Mouse (Mus musculus): ENCODE measurements around the gene Nsa2. TPM values are rescaled to one million over a fixed set of nuclear protein-coding genes. Genes with fewer than 3 reads are reported as not detected.

The Nsa2 gene
- polyA plus RNA-seq (2015; fragmentation: Nextera tagmentation; extraction: Ambion mirVana) = 56.3 and 59.9 TPM in 2 replicates

DNA sequence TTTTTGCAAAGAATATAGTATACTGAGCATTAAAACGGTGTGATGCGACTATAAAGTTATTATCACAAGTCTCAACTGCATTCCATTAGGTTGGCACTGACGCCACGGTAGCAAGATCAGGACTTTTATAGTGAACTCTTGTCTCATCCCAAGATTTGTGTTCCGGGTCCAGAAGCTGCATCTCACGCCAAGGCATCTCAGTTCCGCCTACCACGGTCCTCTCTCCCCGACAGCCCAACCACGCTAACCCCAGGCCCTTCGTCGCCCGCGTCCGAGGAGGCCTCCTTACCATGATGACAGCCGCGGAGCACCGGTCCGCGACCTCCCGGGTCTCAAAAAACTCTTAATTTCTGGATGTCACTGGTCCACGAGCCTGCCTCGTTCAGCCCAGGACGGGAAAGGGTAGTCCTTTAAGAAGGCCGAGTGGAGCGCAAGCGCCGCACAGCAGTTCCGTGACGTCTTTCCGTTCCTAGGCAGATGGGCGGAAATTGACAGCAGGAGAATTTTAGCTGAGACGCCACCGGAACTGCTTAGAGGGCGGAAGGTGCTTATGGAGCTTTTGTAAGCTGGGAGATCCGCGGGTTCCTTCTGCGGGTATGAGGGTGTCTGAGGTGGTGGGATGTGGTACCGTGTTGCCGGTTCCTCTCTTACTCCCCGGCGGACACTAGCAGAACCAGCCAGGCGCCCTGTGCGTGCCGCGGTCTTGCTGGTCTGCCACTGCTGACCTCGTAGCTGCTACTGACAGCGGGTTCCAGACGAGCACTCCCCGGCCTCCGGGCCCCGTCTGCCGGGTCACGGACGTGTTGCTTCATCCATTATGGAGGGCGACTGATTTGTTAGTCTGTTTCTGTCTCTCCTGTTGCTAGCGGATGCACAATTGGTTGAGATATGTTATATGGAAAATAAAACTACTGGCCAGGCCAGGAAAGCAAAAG lies at the start of gene Nsa2, which contains the start of gene Gfm2:
Nsa2 (minus strand) TSS at position 472 of the 935 bp plus-strand sequence.
Gfm2 (plus strand) TSS at position 472 of the 935 bp plus-strand sequence.
- ATAC-seq (ENCODE audit: insufficient read depth, low FRiP score, low read depth) = peak; percentile 95
- Histone ChIP-seq H3K36me3 (peaks cover 7% of the 10 kb centered on the region; the same call in 1 of the 2 replicates), H3K9me3 (no peaks in the 10 kb centered on the region), H3K4me1 (peaks cover 6% of the 10 kb centered on the region; the same call in 1 of the 2 replicates), H3K27me3 (replicated peaks) (no peaks in the 10 kb centered on the region), H3K9ac (peak within 1 kb of the TSS; percentile 64), H3K4me3 (replicated peaks) (peak within 1 kb of the TSS; percentile 66), H3K27ac (peak within 1 kb of the TSS; percentile 77), H3K4me2 (peak within 1 kb of the TSS; percentile 55)
- under 1% methylated on average over 57 of the region's 57 CpGs for WGBS

DNA sequence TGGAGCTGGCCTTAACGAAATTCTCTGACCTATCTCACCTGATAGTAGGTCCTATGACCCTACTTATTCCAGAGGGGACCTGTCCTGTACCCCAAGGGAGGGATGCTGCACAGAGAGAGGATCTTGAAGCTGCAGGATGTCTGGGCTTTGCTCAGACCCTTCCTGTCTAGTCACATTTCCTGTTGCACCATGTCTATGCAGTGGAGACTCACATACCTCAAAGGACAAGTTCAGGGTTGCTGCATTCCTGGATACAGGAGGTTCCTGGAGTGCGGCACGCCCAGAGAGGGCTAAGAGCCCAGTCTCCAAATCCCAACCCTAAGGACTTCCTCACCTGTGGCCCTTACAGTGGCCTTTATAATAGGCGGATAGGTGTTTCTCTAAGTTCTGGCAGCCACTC lies 48.6 kb upstream of the Nsa2 start:
- 75% methylated on average over 4 of the region's 4 CpGs for WGBS

DNA sequence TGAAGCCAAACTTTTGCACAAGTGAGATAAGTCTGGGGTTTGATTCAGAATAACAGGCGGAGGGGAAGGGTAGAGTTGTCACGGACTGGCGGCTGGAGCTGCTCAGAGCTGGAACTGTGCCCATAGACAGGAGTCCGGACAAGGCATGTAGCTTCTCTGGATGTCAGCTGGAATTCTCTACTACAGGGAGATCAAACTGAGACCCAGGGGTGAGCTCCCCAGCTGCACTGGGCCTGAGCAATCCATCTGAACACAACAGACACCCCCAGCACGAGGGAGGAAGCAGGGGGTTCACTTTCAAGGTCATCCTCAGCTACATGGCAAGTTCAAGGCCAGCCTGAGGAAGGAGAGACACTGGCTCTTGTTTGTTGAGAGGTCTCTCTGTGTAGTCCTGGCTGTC lies 46.9 kb upstream of the Nsa2 start:
- H3K4me1 ChIP-seq = 0 out of 2 replicates have a peak, but pooled peaks cover 5% of the 10 kb centered on the region
- no peaks in the 10 kb centered on the region for H3K27me3 ChIP-seq (replicated peaks)
- H3K9me3 ChIP-seq = no peaks in the 10 kb centered on the region
- no peak overlapping the region for H3K4me3 ChIP-seq (replicated peaks)
- no peak overlapping the region for H3K9ac ChIP-seq
- no peak overlapping the region for H3K4me2 ChIP-seq
- WGBS = 38% methylated on average over 5 of the region's 5 CpGs
- no peak for ATAC-seq (ENCODE audit: insufficient read depth, low FRiP score, low read depth)
- H3K27ac ChIP-seq = no peak overlapping the region
- H3K36me3 ChIP-seq = no peaks in the 10 kb centered on the region; the same call in 1 of the 2 replicates

More for the DNA sequence above, 48.6 kb upstream of the Nsa2 start:
- ATAC-seq (ENCODE audit: insufficient read depth, low FRiP score, low read depth) = no peak
- H3K27me3 ChIP-seq (replicated peaks) = no peaks in the 10 kb centered on the region
- H3K36me3 ChIP-seq = no peaks in the 10 kb centered on the region; the same call in 1 of the 2 replicates
- no peak overlapping the region for H3K27ac ChIP-seq
- H3K4me3 ChIP-seq (replicated peaks) = no peak overlapping the region
- no peaks in the 10 kb centered on the region for H3K9me3 ChIP-seq
- 0 out of 2 replicates have a peak, but pooled peaks cover 5% of the 10 kb centered on the region for H3K4me1 ChIP-seq
- no peak overlapping the region for H3K4me2 ChIP-seq
- H3K9ac ChIP-seq = no peak overlapping the region

DNA sequence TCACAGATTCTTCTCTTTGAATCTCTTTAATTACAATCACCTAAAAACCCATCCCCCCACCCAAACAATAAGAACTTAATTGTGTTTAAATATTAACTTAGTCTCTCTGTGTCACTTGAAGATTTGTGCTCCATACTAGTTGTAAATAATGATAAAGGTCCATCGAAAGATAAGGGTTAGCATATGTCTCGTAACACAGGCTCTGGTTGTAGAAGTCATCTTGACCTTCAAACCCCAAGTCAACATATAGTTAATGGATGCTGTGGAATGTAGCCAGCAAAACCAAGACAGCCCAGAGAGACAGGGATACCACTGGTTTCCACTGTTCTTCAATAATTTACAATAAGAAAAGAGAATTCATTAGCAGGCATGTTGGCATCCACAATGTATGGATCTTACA lies 46.4 kb upstream of the Nsa2 start:
- ATAC-seq (ENCODE audit: insufficient read depth, low FRiP score, low read depth) = no peak
- Histone ChIP-seq H3K36me3 (no peaks in the 10 kb centered on the region; the same call in 1 of the 2 replicates), H3K27ac (no peak overlapping the region), H3K9ac (no peak overlapping the region), H3K4me2 (no peak overlapping the region), H3K4me3 (replicated peaks) (no peak overlapping the region), H3K27me3 (replicated peaks) (no peaks in the 10 kb centered on the region), H3K4me1 (0 out of 2 replicates have a peak, but pooled peaks cover 5% of the 10 kb centered on the region), H3K9me3 (no peaks in the 10 kb centered on the region)
- WGBS = 65% methylated on average over 2 of the region's 2 CpGs

DNA sequence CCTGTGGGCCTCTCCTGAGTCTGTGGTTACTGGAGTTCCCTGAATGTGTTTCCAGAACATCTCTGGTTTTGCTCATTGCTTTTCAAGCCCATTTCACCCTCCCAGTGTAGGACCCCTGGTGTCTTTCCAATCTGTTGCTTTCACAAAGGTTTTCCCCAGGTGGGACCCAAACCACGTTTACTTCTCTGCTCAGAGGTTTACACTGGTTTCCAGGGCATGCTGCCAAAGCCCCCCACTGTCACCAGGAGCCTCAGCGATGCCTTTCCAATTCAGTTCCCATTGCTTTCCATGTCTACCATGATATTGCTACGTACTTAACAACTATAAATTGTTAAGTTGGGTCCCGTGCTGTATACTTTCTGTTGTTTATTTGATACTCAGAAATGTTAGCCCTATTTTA lies 45.1 kb upstream of the Nsa2 start:
- H3K27me3 ChIP-seq (replicated peaks) = no peaks in the 10 kb centered on the region
- H3K36me3 ChIP-seq = peaks cover 8% of the 10 kb centered on the region; the same call in 1 of the 2 replicates
- H3K4me1 ChIP-seq = 0 out of 2 replicates have a peak, but pooled peaks cover 5% of the 10 kb centered on the region
- no peak overlapping the region for H3K4me3 ChIP-seq (replicated peaks)
- WGBS = 80% methylated on average over 4 of the region's 4 CpGs
- H3K4me2 ChIP-seq = no peak overlapping the region
- H3K27ac ChIP-seq = no peak overlapping the region
- ATAC-seq (ENCODE audit: insufficient read depth, low FRiP score, low read depth) = no peak
- H3K9me3 ChIP-seq = no peaks in the 10 kb centered on the region
- no peak overlapping the region for H3K9ac ChIP-seq

DNA sequence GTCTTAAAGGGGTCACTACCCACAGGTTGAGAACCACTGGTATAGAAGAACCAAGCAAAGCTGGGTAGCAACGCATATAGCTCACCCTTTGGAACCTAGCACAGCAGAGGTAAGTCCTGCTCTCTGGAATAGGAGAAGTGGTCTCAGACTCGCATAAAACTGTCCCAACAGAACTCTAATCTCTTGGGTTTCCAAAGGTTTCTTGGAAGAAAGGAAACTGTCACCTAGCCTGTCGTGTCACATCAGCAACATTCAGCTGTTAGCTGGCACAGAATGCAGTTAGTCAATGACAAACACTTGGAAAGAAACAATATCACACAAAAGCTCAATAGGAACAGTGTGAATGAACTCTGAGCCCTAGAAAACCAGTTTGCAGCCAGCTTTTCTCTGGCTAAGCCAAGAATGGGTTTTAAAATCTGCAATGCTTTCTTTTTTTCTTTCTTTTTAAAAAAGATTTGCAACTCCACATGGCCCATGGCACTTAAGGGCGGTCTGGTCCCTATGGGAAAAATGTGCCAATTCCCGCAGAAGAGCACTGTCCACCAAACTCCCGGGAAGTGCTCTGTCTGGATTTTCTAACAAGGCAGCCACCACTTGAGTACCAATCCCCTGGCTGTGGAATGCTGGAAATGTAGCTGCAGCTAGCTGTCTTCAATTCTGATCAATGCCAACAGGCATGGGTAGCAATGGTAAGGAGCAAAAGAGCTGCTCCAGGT lies 42.5 kb upstream of the Nsa2 start:
- Histone ChIP-seq H3K4me1 (0 out of 2 replicates have a peak, but pooled peaks cover 5% of the 10 kb centered on the region), H3K9me3 (no peaks in the 10 kb centered on the region), H3K27me3 (replicated peaks) (no peaks in the 10 kb centered on the region), H3K36me3 (peaks cover 25% of the 10 kb centered on the region), H3K4me2 (no peak overlapping the region), H3K9ac (no peak overlapping the region), H3K27ac (no peak overlapping the region), H3K4me3 (replicated peaks) (no peak overlapping the region)
- WGBS = 81% methylated on average over 6 of the region's 6 CpGs
- ATAC-seq (ENCODE audit: insufficient read depth, low FRiP score, low read depth) = no peak

DNA sequence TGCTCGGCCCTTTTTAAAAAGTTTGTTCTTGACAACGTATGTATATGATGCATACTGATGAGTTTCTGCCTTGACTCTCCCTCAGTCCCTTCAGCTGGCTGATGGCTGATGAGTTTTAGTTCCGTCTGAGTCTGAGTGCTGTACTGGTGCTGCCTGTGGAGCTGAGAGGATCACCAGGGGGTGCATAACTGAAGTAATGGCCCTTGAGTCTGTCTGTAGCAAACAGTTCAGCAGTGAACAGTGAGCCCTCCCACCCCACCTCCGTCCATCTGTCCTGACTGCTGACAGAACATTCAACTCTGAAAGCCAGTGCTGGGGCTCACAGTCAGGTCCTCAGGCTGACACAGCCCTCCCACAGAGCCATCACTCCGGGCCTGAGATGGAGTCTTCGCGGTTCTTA lies 41.2 kb upstream of the Nsa2 start:
- ATAC-seq (ENCODE audit: insufficient read depth, low FRiP score, low read depth) = no peak
- Histone ChIP-seq H3K4me3 (replicated peaks) (no peak overlapping the region), H3K4me1 (no peaks in the 10 kb centered on the region), H3K27ac (no peak overlapping the region), H3K9ac (no peak overlapping the region), H3K27me3 (replicated peaks) (no peaks in the 10 kb centered on the region), H3K4me2 (no peak overlapping the region), H3K9me3 (no peaks in the 10 kb centered on the region), H3K36me3 (peaks cover 35% of the 10 kb centered on the region)
- 80% methylated on average over 7 of the region's 7 CpGs for WGBS

DNA sequence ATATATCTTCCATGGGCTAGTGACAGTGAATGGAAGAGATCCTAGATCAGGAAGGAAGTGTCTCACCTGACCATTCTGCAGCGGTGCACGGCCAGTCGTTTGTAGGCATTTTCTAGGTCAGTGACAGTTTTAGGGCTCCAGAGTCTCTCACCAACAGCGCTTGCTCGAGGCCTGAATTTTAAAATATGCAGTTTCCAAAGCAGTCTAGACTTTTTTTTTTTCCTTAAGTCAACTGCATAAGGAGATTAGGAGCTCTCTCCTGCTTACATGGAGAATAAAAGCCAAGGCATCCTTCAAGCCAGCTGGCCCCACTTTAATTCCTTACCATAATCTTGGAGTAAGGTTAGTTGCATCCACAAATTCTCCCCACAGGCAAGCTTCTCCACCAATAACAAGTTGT lies 39.0 kb upstream of the Nsa2 start:
- no peak for ATAC-seq (ENCODE audit: insufficient read depth, low FRiP score, low read depth)
- Histone ChIP-seq H3K4me1 (no peaks in the 10 kb centered on the region), H3K27me3 (replicated peaks) (no peaks in the 10 kb centered on the region), H3K4me3 (replicated peaks) (no peak overlapping the region), H3K9ac (no peak overlapping the region), H3K36me3 (peaks cover 48% of the 10 kb centered on the region), H3K27ac (no peak overlapping the region), H3K9me3 (no peaks in the 10 kb centered on the region), H3K4me2 (no peak overlapping the region)
- 85% methylated on average over 5 of the region's 5 CpGs for WGBS

DNA sequence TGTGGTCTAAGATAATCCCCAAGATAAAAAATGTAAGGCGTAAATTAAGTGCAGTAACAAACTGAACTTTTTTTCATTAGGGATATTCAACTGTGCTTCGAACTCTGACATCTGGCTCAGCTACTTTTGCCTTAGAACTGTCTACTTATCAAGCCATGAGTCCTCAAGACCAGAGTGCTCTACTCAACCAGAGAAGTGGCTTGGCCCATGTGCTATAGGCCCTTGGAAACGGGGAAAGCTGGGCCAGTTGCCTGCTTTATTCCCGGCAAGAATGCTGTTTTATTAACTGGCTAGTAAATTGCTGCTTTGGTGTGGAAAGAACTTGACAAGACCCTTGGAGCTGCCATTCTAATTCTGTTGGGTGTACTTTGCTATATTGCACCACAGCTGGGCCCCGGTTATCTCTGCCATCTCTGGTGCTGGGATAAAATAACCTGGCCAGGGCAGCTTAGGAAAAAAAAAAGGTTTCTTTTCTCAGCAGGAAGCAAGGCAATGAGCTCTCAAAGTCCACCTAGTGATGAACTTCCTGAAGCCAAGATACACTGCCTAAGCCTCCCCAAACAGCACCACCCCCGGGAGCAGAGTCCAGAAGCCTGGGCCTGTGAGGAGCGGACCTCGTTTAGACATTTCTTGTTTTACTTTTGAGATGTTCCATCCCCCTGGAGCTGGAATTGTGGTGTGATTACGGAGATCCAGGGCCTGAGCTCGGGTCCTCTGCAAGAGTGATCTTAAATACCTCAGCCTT lies 38.0 kb upstream of the Nsa2 start:
- 82% methylated on average over 10 of the region's 10 CpGs for whole genome bisulfite sequencing
- Histone ChIP-seq H3K9ac (no peak overlapping the region), H3K9me3 (no peaks in the 10 kb centered on the region), H3K4me2 (no peak overlapping the region), H3K4me3 (replicated peaks) (no peak overlapping the region), H3K4me1 (no peaks in the 10 kb centered on the region), H3K27me3 (replicated peaks) (no peaks in the 10 kb centered on the region), H3K36me3 (peaks cover 48% of the 10 kb centered on the region), H3K27ac (no peak overlapping the region)
- ATAC-seq (ENCODE audit: insufficient read depth, low FRiP score, low read depth) = no peak

DNA sequence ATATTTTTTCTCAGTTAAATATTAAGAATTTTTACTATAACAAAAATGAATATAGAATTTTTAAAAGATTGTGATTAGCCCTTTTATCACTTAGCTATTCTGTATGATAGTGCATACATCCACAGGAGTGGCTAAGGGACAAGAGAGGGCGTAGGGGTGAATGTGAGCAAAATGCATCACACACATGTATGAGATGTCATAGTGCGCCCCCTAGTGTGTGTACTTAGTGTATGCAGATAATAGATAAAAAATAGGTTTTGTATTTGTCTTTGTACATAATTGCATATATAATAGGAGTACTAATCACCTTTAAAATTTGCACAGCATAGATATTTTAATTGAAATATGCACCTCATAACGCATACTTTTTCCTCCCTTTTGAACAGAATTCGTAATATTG lies 8.1 kb upstream of the Nsa2 start:
- H3K4me2 ChIP-seq = no peak overlapping the region
- H3K27ac ChIP-seq = no peak overlapping the region
- H3K36me3 ChIP-seq = peaks cover 21% of the 10 kb centered on the region
- ATAC-seq (ENCODE audit: insufficient read depth, low FRiP score, low read depth) = no peak
- no peaks in the 10 kb centered on the region for H3K27me3 ChIP-seq (replicated peaks)
- H3K4me1 ChIP-seq = no peaks in the 10 kb centered on the region
- 64% methylated on average over 4 of the region's 4 CpGs for WGBS
- no peak overlapping the region for H3K9ac ChIP-seq
- no peak overlapping the region for H3K4me3 ChIP-seq (replicated peaks)
- H3K9me3 ChIP-seq = no peaks in the 10 kb centered on the region

DNA sequence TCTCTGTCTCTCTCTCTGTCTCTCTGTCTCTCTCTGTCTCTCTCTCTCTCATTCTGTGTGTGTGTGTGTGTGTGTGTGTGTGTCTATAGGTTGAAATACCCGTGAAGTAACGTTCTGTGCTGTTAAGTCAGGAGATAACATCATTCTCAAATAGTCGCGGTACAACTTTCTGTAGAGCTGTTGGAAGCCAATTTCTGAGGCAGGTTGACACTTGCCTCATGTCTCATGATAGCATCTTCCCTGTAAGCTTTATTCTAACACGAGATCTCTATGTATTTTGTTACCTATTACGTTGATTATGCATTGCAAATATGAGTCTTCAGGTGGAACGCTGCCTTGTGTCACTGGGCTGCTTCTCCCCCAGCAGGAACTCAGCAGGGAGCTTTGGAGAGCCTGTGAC lies 4.6 kb upstream of the Nsa2 start:
- Histone ChIP-seq H3K9me3 (no peaks in the 10 kb centered on the region), H3K27ac (no peak overlapping the region), H3K4me1 (peaks cover 6% of the 10 kb centered on the region; the same call in 1 of the 2 replicates), H3K4me2 (no peak overlapping the region), H3K36me3 (peaks cover 13% of the 10 kb centered on the region; the same call in 1 of the 2 replicates), H3K9ac (no peak overlapping the region), H3K4me3 (replicated peaks) (no peak overlapping the region), H3K27me3 (replicated peaks) (no peaks in the 10 kb centered on the region)
- ATAC-seq (ENCODE audit: insufficient read depth, low FRiP score, low read depth) = no peak
- 84% methylated on average over 7 of the region's 7 CpGs for WGBS

Data from stomach, embryonic 15.5 days (tissue).